9 mouse cellular contexts compared by ENCODE assay signal in the genomic region with DNA sequence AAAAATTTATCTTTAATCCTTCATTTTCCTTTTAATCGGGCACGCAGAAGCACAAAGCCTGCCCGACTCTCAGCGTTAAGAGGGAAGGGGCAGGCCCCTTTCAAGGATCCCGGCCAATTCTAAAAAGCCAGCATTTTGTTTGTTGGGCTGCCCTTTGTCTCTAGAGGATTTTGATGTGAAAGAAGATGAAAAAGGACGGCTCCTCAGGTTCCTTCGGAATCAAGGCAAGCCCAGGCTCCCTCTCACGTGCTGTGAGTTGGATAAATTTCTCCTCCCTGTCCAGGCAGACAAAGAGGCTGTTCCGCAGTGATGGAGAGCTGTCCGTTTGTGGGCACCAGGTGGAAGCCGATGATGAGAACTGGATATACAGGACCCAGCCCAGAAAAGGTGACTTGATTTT.
DNase-seq lines count a peak whose midpoint lies in the region; ATAC-seq lines count a peak whose summit lies in the region.
"Had no signal": no experiment of that assay in that cellular context is flagged by ENCODE, and none has a peak within 500 bp of the region (broad histone marks: within the 10 kb centered on the region; RNA-seq: fewer than 3 reads in every experiment).

No protein-coding gene starts in this region.

- no peaks in the 10 kb centered on the region for H3K27me3 ChIP-seq in heart, embryonic 14.5 days (ENCODE audit: control insufficient read depth, insufficient read depth, low read length)
- H3K27me3 ChIP-seq in embryonic facial prominence, embryonic 10.5 days (replicated peaks; ENCODE audit: low read depth, poor library complexity, severe bottlenecking) = no peaks in the 10 kb centered on the region
- H3K27me3 ChIP-seq in hindbrain, embryonic 16.5 days (replicated peaks; ENCODE audit: control insufficient read depth, insufficient read depth, low read length) = 0 out of 2 replicates have a peak, but pooled peaks cover 2% of the 10 kb centered on the region
- no peaks in the 10 kb centered on the region for H3K27me3 ChIP-seq in midbrain, embryonic 15.5 days (replicated peaks)

- peak overlapping the region; percentile 85 for H3K4me2 ChIP-seq in heart, embryonic 14.5 days (ENCODE audit: low read length)
- H3K4me2 ChIP-seq in hindbrain, embryonic 16.5 days (ENCODE audit: low read length) = peak overlapping the region; percentile 68
- peak overlapping the region; percentile 75 for H3K4me2 ChIP-seq in midbrain, embryonic 15.5 days

- intact Hi-C loops in gastrocnemius, postnatal 36 days (cut with DNase I) = no loop called here

- H3K27ac ChIP-seq in heart, embryonic 14.5 days (replicated peaks in 1 of 2; ENCODE audit: control insufficient read depth in 1 of 2, insufficient read depth in 1 of 2, low read depth in 2 of 2, low read length in 2 of 2) = peak overlapping the region; percentile 27 to 61; a peak in 1 of 4 replicates
- H3K27ac ChIP-seq in embryonic facial prominence, embryonic 10.5 days (replicated peaks) = peak overlapping the region; percentile 89
- peak overlapping the region; percentile 64 for H3K27ac ChIP-seq in hindbrain, embryonic 16.5 days (ENCODE audit: low read depth, low read length)
- peak overlapping the region; percentile 60 for H3K27ac ChIP-seq in midbrain, embryonic 15.5 days

- no peaks in the 10 kb centered on the region for H3K9me3 ChIP-seq in heart, embryonic 14.5 days (ENCODE audit: control insufficient read depth, low read length)
- H3K9me3 ChIP-seq in embryonic facial prominence, embryonic 10.5 days = no peaks in the 10 kb centered on the region
- H3K9me3 ChIP-seq in hindbrain, embryonic 16.5 days (ENCODE audit: control insufficient read depth, low read length) = no peaks in the 10 kb centered on the region
- no peaks in the 10 kb centered on the region for H3K9me3 ChIP-seq in midbrain, embryonic 15.5 days
- H3K9me3 ChIP-seq: G1E had no signal

- WGBS in heart, embryonic 14.5 days = 14% methylated on average over 11 of the region's 11 CpGs
- 7% methylated on average over 11 of the region's 11 CpGs for WGBS in embryonic facial prominence, embryonic 10.5 days
- WGBS in hindbrain, embryonic 16.5 days = under 1% methylated on average over 11 of the region's 11 CpGs
- 0% methylated on average over 11 of the region's 11 CpGs for WGBS in midbrain, embryonic 15.5 days

- DNase-seq in heart, adult 9 months (ENCODE audit: low spot score in 2 of 2) = no peak
- DNase-seq in embryonic facial prominence, embryonic 10.5 days (ENCODE audit: low spot score) = peak; percentile 49
- DNase-seq in gastrocnemius, postnatal 36 days = no peak
- no peak for DNase-seq in ovary, postnatal 36 days (ENCODE audit: low spot score)

- no peaks in the 10 kb centered on the region for H3K36me3 ChIP-seq in heart, embryonic 14.5 days (ENCODE audit: control insufficient read depth, insufficient read depth, low read length)
- no peaks in the 10 kb centered on the region for H3K36me3 ChIP-seq in embryonic facial prominence, embryonic 10.5 days (replicated peaks)
- no peaks in the 10 kb centered on the region for H3K36me3 ChIP-seq in hindbrain, embryonic 16.5 days (ENCODE audit: control insufficient read depth, insufficient read depth, low read length)
- no peaks in the 10 kb centered on the region for H3K36me3 ChIP-seq in midbrain, embryonic 15.5 days (replicated peaks)
- H3K36me3 ChIP-seq: G1E had no signal

- peak overlapping the region; percentile 77 for H3K9ac ChIP-seq in heart, embryonic 14.5 days (ENCODE audit: low read length)
- peak overlapping the region; percentile 70 for H3K9ac ChIP-seq in hindbrain, embryonic 16.5 days (ENCODE audit: low read depth, low read length)
- H3K9ac ChIP-seq in midbrain, embryonic 15.5 days = peak overlapping the region; percentile 65

- peak overlapping the region; percentile 55 to 63 for H3K4me3 ChIP-seq in heart, embryonic 14.5 days (ENCODE audit: control insufficient read depth in 1 of 2, insufficient read depth in 1 of 2, low read depth in 1 of 2, low read length in 2 of 2)
- H3K4me3 ChIP-seq in embryonic facial prominence, embryonic 10.5 days = peak overlapping the region; percentile 66
- peak overlapping the region; percentile 46 for H3K4me3 ChIP-seq in hindbrain, embryonic 16.5 days (ENCODE audit: low read length)
- H3K4me3 ChIP-seq in midbrain, embryonic 15.5 days = peak overlapping the region; percentile 63

- no peak for ATAC-seq in heart, embryonic 14.5 days (ENCODE audit: insufficient number of reproducible peaks, insufficient read depth, low FRiP score, low read depth)
- no peak for ATAC-seq in hindbrain, embryonic 16.5 days
- ATAC-seq in midbrain, embryonic 15.5 days (replicated peaks) = no peak; the same call in 1 of the 2 replicates
- no peak for ATAC-seq in inflammation-experienced regulatory T-cells, adult 6 months

- H3K4me1 ChIP-seq in heart, embryonic 14.5 days (ENCODE audit: control insufficient read depth in 2 of 2, insufficient read depth in 2 of 2, low read length in 2 of 2) = peaks cover 8 to 31% of the 10 kb centered on the region in 2 experiments
- H3K4me1 ChIP-seq in embryonic facial prominence, embryonic 10.5 days = peaks cover 59% of the 10 kb centered on the region
- peaks cover 38% of the 10 kb centered on the region for H3K4me1 ChIP-seq in hindbrain, embryonic 16.5 days (ENCODE audit: control insufficient read depth, insufficient read depth, low read depth, low read length)
- H3K4me1 ChIP-seq in midbrain, embryonic 15.5 days = peaks cover 42% of the 10 kb centered on the region
